Mouse (Mus musculus) heart, adult 2 months (tissue): ENCODE results near the gene Tmem30c.

Experiments used
- CTCF ChIP-seq: fragments of 200-600 bp; IDR thresholded peaks from 2 replicates; pipeline ENCODE4 v1.8.1; 2022; ENCODE audit warnings: antibody characterized with exemption, mild to moderate bottlenecking, moderate library complexity
- EP300 ChIP-seq: fragments of 200-500 bp; IDR thresholded peaks from 2 replicates; pipeline ENCODE4 v1.6.1; 2011; ENCODE audit warnings: low read depth, low read length, control low read depth; ENCODE audit not compliant: insufficient read depth

DNA sequence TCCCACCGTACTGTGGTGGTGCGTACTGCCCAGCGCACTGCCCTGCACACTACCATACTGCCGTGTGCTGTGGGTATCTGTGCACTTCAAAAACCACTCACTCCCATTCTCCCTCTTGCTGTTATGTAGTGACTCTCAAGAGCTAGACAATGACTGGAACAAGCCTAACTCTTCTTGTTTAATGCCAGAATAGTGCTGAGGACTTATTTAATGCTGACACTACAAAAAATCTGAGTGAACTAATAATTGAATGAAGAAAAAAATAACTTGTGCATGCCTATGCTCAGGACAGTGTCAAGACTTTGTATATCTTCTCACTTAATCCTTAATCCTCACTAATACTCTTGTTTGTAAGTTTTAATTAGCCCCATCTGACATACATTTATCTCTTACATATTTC, 45.2 kb downstream of the Tmem30c start:
- TF ChIP-seq CTCF (no peak), EP300 (no peak)
